Mouse (Mus musculus) kidney, adult 8-10 months (tissue): ENCODE data around the gene Cyb561d2.

Experiments used
- DNase-seq, 2 experiments: peaks; one replicate each; pipeline ENCODE4 v3.0.0; 2022

Cyb561d2 gene

GRCm38 (mm10) chr9:107520331-107520730, 21.7 kb downstream of the Cyb561d2 start:
- no peak for DNase-seq

DNA sequence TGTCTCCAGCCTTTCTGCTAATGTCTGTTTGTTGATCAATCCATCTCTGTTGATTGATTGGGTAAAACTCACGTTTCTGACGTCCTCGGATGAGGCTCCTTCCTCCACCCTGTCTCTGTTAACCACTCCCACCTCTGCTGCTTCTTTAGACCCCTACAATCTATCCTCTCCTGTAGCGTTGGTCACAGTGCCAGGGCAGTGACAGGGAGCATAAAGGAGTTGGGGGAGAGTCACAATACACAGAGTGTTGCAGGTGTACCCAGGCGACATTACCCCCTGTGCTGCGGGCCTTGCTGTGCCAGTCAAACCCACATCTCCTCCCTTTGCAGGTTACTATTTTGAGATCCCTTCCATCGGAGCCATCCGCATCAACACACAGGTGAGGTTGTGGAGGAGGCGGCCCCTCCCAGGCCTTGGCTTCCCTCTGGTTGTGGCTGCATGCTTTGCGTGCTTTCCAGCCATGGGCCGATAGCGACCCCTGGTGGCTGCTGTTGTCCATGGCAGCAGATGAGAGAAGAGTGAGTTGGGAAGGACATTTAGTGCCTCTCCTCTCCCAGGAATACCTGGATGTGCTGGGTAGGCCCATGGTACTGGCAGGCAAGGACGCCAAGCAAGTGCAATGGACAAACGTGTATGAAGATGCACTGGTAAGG, 27.6 kb downstream of the Cyb561d2 start:
- peak; percentile 59 to 84 for DNase-seq

- no peak for DNase-seq
These were observed 29.7 kb downstream of the Cyb561d2 start for GRCm38 (mm10) chr9:107512326-107512725.

DNA sequence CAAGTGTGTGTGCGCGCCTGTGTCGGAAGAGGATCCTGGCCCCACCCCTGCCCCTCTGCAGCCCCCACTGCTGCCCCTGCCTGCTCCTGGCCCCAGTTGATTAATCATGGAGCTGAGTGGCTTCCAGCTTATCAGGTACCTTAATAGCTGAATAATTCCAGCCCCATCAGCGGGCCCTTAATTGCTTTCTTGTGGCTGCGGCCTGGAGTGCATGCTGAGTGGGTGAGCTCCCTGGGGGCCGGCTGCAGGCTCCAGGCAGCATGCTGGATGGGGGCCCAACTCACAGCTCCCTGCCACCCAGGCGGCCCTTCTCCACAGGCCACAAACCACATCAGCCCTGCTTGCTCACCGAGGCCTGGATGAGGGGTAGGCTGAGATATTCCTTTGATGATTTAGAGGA, 30.6 kb downstream of the Cyb561d2 start:
- no peak for DNase-seq

GRCm38 (mm10) chr9:107510384-107511100, 31.5 kb downstream of the Cyb561d2 start:
- DNase-seq = no peak

- no peak for DNase-seq
These were observed 33.7 kb downstream of the Cyb561d2 start for GRCm38 (mm10) chr9:107508266-107508665.

DNA sequence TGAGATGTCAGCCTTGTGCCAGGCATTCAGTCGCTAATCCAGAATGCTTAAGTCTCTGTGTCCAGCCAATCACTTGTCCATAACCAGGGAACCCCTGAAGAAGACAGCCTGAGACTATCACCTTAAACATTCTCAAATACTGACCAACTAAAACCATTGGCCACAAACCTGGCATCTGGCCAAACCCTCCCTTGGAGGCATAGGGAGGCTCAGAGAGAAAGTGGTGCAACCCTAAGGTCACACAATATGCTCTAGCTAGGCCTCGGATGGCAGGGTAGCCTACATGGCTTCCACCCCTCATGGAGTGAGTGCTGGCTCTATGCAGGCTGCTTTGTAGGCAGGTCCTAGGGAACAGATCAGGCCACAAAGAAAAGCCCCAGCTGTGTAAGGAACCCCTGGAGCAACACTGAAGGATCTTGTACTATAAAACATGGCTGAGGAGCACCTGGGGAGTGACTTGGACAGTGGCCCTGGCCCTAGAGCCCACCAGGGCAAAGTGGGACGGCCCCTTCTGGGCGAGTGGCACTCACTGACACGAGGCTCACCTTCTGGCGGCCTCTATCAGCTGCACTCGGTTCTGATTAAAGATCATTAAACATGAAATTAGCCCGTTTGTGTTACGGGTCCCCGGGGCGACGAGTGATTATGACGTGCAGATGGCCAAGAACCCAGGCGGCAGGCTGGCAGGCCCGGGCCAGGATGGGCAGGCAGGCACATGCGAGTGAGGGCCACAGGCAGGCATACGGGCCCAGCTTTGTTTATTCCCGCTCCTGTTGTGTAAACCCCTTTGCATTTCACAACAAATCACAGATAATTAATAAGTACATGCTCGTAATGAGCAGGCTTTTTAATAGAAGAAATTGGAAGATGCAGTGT, 37.1 kb downstream of the Cyb561d2 start:
- no peak for DNase-seq

DNA sequence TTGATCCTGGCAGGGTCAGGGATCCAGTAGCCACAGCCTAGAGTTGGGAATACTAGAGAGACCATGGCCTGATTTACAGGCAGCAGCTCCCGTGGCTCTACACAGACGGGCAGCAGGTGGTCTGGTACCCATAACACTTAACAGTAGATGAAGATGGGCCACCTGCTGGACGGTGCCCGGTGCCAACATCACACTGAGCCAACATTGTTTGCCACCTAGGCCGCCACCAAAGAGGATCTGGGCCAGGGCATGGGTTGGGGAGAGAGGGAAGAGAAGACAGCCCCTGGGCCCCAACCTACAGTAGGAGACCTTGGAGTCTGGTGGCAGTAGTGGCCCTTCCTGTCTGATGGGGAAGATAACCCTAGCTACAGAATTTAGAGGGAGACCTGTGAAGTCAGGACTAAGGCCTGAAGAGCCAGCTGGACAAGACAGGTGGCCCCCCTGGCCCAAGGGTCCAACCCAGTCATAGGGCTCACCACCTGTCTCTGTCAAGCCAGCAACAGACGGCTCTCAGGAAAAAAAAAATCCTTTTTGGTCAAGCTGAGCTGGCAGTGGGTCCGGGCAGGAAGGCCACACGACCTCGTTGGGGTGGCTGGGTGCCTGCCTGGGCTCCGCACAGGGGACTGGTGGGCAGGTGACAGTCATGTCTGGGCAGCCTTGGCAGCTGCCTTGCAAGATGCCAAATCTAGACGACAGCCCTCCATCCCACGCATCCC, 39.7 kb downstream of the Cyb561d2 start:
- no peak for DNase-seq

- no peak for DNase-seq
These were observed 41.2 kb downstream of the Cyb561d2 start for GRCm38 (mm10) chr9:107500708-107501286.

DNA sequence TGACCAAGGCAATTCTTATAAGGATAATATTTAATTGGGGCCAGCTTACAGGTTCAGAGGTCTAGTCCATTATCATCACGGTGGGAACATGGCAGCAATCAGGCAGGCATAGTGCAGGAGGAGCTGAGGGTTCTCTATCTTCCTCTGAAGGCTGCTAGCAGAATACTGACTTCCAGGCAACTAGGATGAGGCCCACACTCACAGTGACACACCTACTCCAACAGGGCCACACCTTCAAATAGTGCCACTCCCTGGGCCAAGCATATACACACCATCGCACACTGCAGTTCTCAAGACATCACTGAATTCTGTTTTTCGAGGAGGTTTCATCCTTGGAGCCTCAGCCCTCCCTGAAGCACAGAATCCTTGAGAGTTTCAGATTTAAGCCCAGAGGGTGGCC, 45.6 kb downstream of the Cyb561d2 start:
- DNase-seq = no peak

DNA sequence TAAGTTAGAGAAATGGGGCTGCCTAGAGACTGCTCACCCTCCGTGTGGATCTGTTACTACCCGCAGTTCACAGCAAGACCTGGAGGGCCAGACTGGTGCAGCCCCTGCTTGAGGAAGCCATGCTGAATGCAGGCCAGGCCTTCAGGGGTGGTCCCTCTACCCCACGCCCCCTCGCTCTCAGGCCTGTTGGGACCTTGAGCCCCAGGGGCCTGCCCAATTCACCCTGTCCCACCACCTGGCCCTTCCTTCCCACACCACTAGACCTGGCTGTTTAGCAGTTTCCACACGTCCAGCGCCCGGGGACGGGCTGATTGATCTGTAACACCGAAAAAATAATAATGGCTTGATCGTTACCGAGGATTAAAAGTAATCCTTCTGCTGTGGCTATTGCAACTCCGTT, 47.8 kb downstream of the Cyb561d2 start:
- no peak for DNase-seq

DNA sequence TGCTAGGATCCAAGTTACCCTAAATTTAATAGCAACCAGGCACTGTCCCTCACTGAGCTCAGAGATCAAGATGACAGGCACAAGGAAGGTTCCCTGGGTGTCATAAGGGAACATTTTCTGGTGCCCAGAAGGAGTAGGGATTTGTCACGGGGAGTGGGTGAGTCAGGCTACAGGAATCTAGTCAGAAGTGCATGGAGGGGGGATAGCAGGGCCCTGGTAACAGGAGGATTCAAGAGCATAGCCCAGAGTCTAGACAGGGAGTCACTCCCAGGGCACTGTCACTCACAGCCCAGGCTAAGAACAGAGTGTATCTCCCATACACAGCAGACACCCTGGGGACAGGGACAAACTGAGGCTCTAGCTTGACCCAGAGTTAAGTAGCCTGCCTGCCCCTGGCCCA, 48.5 kb downstream of the Cyb561d2 start:
- DNase-seq = no peak

DNA sequence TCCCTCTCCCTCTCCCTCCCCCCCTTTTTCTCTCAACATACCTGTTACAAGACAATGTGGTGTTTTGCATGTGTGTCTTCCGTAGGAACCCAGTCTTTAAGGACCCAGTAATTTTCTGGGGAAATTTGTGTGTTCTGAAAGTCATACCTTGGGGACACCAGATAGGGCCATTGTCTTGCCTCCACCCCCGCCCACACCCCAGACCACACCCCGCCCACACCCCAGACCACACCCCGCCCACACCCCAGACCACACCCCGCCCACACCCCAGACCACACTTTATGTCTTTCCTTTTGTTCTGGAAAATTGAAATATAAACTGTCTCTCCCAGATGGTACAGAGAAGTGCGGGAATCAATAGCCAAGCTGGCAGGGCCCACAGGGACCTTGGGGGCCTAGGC, 51.4 kb downstream of the Cyb561d2 start:
- DNase-seq = no peak

- DNase-seq = no peak
These were observed 51.8 kb downstream of the Cyb561d2 start for GRCm38 (mm10) chr9:107490146-107490545.
